Mouse (Mus musculus): ENCODE data around the gene Tex14.

DNA sequence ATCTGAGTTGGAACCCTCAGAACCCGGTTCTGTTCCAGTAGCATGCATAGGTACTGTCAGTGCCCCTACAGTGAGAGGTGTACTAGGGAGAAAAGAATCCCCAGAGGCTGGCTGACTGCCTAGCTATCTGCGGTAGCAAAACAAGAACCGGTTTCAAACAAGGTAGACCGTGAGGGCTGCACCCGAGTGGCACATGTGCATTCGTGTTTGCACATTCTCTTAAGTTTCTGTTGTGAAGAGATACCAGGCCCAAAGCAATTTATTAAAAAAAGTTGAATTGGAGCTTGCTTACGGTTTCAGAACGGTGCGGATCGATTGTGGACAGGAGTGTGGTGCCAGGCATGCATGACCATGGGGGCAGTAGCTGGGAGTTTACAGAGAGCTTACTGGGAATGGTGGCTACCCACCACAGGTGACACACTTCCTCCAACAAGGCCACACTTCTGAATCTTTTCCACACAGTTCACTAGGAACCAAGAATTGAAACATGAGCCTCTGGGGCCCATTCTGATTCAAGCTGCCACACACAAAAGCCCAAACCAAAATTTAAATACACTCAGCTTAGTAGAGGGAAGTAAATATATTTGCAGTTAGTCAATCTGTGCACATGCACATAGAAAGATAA is 35.0 kb downstream of the Tex14 start:
- TF ChIP-seq CTCF (IDR thresholded peaks at IDR 0.05; ENCODE audit: insufficient read depth, low read length) (no peak), POLR2A (IDR thresholded peaks at IDR 0.05; ENCODE audit: borderline replicate concordance, extremely low read depth, low read depth, low read length) (no peak)
